Mouse (Mus musculus) ES-E14 (cell line): Measurements from ENCODE around the gene Senp5.

Experiments
- CHD2 ChIP-seq: IDR thresholded peaks from 2 replicates; pipeline ENCODE4 v1.6.1; 2014; ENCODE audit warnings: mild to moderate bottlenecking, low read depth, low read length, inconsistent platforms
- ZC3H11A ChIP-seq: IDR thresholded peaks from 2 replicates; pipeline ENCODE4 v1.6.1; 2012; ENCODE audit warnings: low read depth, mild to moderate bottlenecking, inconsistent platforms, low read length, borderline replicate concordance

- TF ChIP-seq CHD2 (no peak), ZC3H11A (no peak)
These were observed 27.8 kb downstream of the Senp5 start for GRCm38 (mm10) chr16:31975258-31975657.
